Mouse (Mus musculus): ENCODE measurements around the gene Pcx.

The Pcx gene

GRCm38 (mm10) chr19:4548305-4548883 is 38.1 kb downstream of the Pcx start:
- DNase-seq (ENCODE audit: low spot score in 2 of 2): peak in 1 of 2 experiments; percentile 64

GRCm38 (mm10) chr19:4554248-4554647 is 44.0 kb downstream of the Pcx start:
- no peak for DNase-seq (ENCODE audit: low spot score in 2 of 2)

DNA sequence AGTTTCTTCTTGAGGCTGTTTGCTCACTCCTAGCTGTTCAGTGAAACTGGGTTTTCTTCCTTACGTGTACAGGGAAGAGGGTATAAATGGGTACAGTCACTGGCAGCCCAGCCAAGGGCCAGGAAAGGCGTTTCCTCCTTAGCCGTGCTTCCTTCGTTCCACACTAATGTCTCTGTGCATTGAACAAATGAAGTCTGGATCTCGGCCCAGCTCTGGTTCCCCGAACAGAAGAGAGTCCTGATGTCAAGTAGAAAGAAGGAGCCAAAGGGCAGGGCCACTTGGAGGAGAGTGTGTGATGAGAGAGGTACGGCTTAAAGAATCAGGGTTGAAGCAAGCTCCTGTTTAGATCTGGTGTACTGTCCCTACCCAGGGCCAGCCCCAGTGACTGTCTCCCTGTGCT is 44.8 kb downstream of the Pcx start:
- DNase-seq (ENCODE audit: low spot score in 2 of 2): no peak

DNA sequence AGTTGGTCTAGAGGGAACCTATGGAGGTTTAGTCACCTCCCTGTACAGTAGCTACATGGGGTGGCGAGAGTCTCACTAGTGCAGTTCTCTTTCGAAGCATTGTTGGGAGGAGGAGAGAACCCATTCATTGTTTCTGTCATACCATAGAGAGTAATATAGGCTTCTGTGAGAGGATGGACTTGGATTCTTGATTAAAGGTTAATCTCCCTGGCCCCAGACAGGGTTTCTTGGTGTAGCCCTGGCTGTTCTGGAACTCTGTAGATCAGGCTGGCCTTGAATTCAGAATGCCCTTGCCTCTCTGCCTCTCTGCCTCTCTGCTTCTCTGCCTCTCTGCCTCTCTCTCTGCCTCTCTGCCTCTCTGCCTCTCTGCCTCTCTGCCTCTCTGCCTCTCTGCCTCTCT is 46.5 kb downstream of the Pcx start:
- DNase-seq (ENCODE audit: low spot score in 2 of 2): no peak

DNA sequence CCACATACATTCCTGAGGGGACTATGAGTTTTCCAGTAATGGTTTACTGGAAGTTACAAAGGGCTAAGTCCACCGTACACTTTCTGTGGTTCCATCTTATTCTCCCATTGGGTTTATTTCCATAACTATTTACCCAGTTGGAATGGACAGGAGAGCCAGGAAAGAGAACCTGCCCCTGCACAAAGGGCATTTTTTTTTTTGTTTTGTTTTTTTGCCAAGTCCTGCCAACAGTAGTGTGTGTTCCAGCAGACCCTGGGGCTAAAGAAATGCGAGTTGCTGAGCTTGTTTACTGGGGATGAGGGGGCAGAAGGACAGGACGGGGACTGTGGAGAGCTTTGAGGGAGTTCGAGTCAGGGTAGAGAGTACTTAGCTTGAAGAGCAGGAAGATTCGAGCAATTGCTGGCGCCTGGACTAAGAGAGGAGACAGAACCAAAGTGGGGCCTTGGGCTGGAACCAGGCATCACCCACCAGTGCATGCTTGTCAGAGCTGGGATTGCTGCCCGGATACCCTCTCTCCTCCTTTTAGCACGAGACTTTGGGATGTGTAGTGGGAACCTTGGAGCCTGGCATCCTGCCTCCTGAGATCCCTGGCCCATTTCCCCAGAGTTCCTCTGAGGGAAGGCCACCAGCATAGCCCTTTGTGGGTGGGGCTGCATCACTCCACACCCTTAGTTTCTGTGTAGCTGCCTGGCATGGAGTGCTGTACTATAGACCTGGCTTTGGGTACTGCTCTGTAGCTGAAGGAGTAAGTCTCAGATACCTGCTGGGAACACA is 47.7 kb downstream of the Pcx start:
- peak in 1 of 2 experiments; percentile 62 for DNase-seq (ENCODE audit: low spot score in 2 of 2)

DNA sequence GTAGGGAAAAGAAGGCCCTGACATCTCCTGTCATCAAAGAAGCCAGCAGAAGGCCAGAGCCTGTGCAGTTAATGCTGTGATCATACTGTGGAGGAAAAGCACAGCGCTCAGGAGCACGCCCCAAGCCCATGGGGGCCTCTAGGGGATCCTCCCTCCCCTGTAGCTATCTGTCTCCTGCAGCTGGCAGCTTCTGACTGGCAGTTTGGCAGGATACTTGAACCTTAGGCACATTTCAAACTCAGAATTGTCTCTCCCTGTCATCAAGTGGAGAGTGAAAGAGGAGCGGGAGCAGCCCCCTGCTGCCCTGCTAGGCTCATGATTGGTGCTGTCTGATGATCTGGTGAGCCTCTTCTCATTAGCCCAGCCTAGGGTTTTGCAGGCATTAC is 48.3 kb downstream of the Pcx start:
- no peak for DNase-seq (ENCODE audit: low spot score in 2 of 2)

- no peak for DNase-seq (ENCODE audit: low spot score in 2 of 2)
Measured at GRCm38 (mm10) chr19:4559011-4559410, 48.7 kb downstream of the Pcx start.

- DNase-seq (ENCODE audit: low spot score in 2 of 2): no peak
Measured at GRCm38 (mm10) chr19:4559588-4559987, 49.3 kb downstream of the Pcx start.

GRCm38 (mm10) chr19:4560205-4560604 is 49.9 kb downstream of the Pcx start:
- no peak for DNase-seq (ENCODE audit: low spot score in 2 of 2)

DNA sequence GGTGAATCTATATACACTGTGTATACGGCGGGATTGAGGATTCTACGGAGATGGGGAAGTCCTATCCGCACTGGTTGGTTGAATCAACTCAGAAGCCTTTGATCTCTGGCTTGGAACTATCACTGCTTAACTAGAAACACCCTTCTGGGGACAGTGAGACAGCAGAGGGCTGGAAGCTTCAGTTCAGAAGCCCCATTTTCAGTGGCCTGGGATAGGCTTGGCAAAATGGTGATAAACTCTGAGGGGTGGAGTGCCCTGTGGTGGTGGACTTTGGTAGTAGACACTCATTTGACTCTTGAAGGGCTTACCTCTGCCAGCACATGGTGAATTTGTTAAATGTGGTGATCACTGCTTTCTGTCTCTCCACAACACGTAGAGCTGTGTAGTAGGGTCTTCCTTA is 55.4 kb downstream of the Pcx start:
- no peak for DNase-seq (ENCODE audit: low spot score in 2 of 2)

DNA sequence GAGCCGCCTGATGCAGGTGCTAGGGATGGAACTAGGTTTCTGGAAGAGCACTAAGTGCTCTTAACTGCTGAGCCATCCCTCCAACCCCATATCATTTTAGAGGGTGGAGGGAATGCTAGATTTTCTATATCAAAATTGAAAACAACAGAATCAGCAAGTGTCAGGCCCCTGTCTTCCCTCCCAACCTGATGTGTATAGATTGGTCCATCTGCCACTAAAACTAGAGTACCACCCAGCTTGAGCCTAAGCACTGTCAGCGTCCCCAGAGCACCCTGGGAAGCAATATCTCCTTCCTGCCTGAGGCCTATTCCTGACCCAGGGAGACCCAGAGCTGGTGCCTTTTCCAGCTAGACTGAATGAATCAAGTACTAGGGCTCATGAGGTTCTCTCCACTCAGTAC is 56.6 kb downstream of the Pcx start:
- no peak for DNase-seq (ENCODE audit: low spot score in 2 of 2)

DNA sequence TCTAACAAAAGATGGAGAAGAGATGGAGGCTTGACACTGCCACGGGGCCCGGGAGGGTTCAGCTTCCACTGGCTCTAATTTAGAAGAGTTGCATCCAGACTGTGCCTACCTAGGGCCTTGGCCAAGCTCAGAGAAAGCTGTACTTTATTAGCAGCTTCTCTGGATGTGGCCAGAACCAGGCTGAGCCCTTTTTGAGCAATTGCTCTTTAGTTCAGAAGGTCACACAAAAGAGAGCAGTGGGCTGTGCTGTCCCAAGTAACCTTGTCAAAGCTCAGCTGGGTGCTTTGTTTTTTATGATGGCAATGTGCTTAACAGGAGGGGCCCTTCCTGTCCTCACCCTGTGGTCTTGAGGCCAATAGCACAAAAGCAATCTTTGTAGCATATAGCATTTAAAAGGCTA is 57.4 kb downstream of the Pcx start:
- no peak for DNase-seq (ENCODE audit: low spot score in 2 of 2)

GRCm38 (mm10) chr19:4568832-4569231 is 58.6 kb downstream of the Pcx start:
- no peak for DNase-seq (ENCODE audit: low spot score in 2 of 2)

GRCm38 (mm10) chr19:4569356-4570236 is 59.3 kb downstream of the Pcx start:
- no peak for DNase-seq (ENCODE audit: low spot score in 2 of 2)

GRCm38 (mm10) chr19:4570237-4570613 is 60.0 kb downstream of the Pcx start:
- no peak for DNase-seq (ENCODE audit: low spot score in 2 of 2)

- DNase-seq (ENCODE audit: low spot score in 2 of 2): no peak
Measured at GRCm38 (mm10) chr19:4570815-4571214, 60.5 kb downstream of the Pcx start.

GRCm38 (mm10) chr19:4571658-4572057 is 61.4 kb downstream of the Pcx start:
- no peak for DNase-seq (ENCODE audit: low spot score in 2 of 2)

GRCm38 (mm10) chr19:4572061-4572460 is 61.8 kb downstream of the Pcx start:
- no peak for DNase-seq (ENCODE audit: low spot score in 2 of 2)

DNA sequence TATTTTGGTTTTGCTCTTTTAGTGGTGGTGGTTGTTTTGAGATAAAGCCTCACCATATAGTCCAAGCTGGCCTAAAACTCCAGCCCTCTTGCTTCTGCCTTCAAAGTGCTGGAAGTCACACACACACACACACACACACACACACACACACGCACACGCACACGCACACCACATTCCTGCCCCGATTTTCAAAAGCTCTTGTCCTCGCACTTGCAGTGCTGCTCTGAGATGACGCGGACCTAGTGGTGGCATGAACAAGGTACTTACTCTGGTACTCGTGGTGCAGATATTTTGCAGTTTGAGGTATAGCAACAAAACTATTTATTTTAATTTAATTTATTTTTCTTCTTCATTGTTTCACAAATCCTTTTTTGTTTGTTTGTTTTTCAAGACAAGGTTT is 62.2 kb downstream of the Pcx start:
- no peak for DNase-seq (ENCODE audit: low spot score in 2 of 2)

DNA sequence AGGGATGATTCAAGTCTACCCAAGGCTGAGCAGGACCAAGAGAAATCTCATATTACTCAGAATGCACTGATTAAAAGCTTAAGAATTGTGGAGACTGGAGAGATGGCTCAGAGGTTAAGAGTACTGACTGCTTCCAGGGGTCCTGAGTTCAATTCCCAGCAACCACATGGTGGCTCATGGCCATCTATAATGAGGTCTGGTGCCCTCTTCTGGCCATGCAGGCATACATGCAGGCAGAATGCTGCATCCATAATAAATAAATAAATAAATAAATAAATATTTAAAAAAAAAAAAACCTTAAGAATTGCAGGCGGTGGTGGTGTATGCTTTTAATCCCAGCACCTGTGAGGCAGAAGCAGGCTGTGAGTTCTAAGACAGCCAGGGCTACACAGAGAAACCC is 63.0 kb downstream of the Pcx start:
- no peak for DNase-seq (ENCODE audit: low spot score in 2 of 2)

DNA sequence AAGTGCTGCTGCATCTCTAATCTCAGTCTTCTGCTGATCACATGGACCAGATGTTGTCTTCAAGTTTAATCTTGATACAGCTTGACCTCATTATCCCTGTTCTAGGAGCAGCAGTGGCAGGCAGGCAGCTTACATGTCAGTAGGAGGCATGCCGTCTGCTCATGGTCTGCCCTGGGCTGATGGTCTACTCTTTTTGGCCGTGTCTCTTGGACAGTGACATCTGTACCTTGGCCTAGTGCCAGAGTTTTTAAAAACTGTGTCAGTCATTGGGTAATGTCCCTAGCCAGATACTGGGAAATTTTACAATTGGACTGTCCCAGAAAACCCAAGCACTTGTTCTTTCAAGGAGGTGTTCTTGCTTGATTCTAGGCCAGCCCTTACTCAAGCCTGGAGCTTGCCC is 68.5 kb downstream of the Pcx start:
- DNase-seq (ENCODE audit: low spot score in 2 of 2): no peak

DNA sequence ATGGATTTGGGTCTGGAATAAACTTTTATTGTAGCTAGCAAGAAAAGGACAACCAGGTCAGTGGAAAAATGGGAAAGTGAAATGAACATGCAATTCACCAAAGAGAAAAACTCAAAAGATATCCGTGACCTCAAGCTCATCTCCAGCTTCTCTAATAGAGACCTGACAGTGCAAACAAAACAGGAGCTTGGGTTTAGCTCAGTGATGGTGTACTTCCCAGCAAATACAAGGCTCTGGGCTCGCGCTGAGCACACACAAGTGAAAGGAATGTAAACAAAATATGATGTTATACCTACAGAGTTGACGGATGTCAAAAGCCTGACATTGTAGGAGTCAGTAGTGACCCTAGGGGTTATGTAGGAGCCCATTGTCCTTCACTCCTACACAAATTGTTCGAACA is 69.0 kb downstream of the Pcx start:
- DNase-seq (ENCODE audit: low spot score in 2 of 2): no peak

GRCm38 (mm10) chr19:4583856-4584255 is 73.6 kb downstream of the Pcx start:
- no peak for DNase-seq (ENCODE audit: low spot score in 2 of 2)

All from cerebellum, postnatal 4 days (tissue).